Mouse (Mus musculus): ENCODE measurements around the gene Hscb.

- TF ChIP-seq GATA1 (IDR thresholded peaks at IDR 0.05; ENCODE audit: low read length) (no peak), TAL1 (IDR thresholded peaks at IDR 0.05; ENCODE audit: low read length) (no peak)
These were observed 35.1 kb upstream of the Hscb start for GRCm38 (mm10) chr5:110874711-110875110.
